ENCODE assay signal across 42 mouse cellular contexts in genomic region chr11:58890511-58890910, GRCm38 (mm10). TPM values are rescaled to one million over a fixed set of nuclear protein-coding genes. Genes with fewer than 3 reads are reported as not detected.
"Had no signal": no experiment of that assay in that cellular context is flagged by ENCODE, and none has a peak within 500 bp of the region (broad histone marks: within the 10 kb centered on the region; RNA-seq: fewer than 3 reads in every experiment).

No protein-coding gene starts in this region.

- DNase-seq: heart, postnatal 10 days; heart, postnatal 14 days; heart, postnatal 36 days; heart, postnatal 4 days; kidney, adult 18-20 months; kidney, adult 2 months; kidney, adult 8-10 months; kidney, adult 9 months; kidney, postnatal 14 days; kidney, postnatal 25 days; kidney, postnatal 36 days; kidney, postnatal 4 days; layer of hippocampus, adult 9-11 months; layer of hippocampus, postnatal 36 days had no signal

- H3K27me3 ChIP-seq: heart, embryonic 12.5 days; heart, embryonic 13.5 days; heart, embryonic 15.5 days; hindbrain, embryonic 12.5 days; hindbrain, embryonic 13.5 days; hindbrain, embryonic 15.5 days; intestine, embryonic 15.5 days; kidney, embryonic 15.5 days had no signal

- H3K4me1 ChIP-seq: heart, embryonic 10.5 days; heart, embryonic 12.5 days; heart, embryonic 13.5 days; hindbrain, embryonic 10.5 days; hindbrain, embryonic 12.5 days; hindbrain, embryonic 13.5 days; hindbrain, embryonic 15.5 days; intestine, embryonic 15.5 days; kidney, embryonic 15.5 days had no signal

- H3K27ac ChIP-seq: heart, embryonic 10.5 days; heart, embryonic 13.5 days; heart, embryonic 15.5 days; hindbrain, embryonic 10.5 days; hindbrain, embryonic 12.5 days; hindbrain, embryonic 13.5 days; hindbrain, embryonic 14.5 days; hindbrain, embryonic 15.5 days; hindbrain, postnatal 0 days; intestine, embryonic 15.5 days; kidney, embryonic 15.5 days; kidney, postnatal 0 days; layer of hippocampus, adult 2 months; left cerebral cortex, adult 2 months had no signal

- H3K9me3 ChIP-seq: heart, embryonic 10.5 days; heart, embryonic 12.5 days; heart, embryonic 13.5 days; heart, embryonic 15.5 days; hindbrain, embryonic 10.5 days; hindbrain, embryonic 12.5 days; hindbrain, embryonic 13.5 days; hindbrain, embryonic 15.5 days; intestine, embryonic 15.5 days; kidney, embryonic 15.5 days had no signal

- H3K9ac ChIP-seq: heart, embryonic 12.5 days; heart, embryonic 13.5 days; heart, embryonic 15.5 days; hindbrain, embryonic 12.5 days; hindbrain, embryonic 13.5 days; hindbrain, embryonic 14.5 days; hindbrain, embryonic 15.5 days; intestine, embryonic 15.5 days; kidney, embryonic 15.5 days had no signal

- H3K4me3 ChIP-seq: heart, embryonic 10.5 days; heart, embryonic 12.5 days; heart, embryonic 13.5 days; heart, embryonic 15.5 days; hindbrain, embryonic 10.5 days; hindbrain, embryonic 12.5 days; hindbrain, embryonic 13.5 days; hindbrain, embryonic 15.5 days; intestine, embryonic 15.5 days; kidney, embryonic 15.5 days; layer of hippocampus, adult 2 months; left cerebral cortex, adult 2 months had no signal

RNA-seq across cellular contexts. Expression of gene Btnl10, which starts 27.2 kb away (rescaled TPM):
- total RNA-seq: heart, postnatal 14 days; heart, postnatal 25 days; heart, postnatal 36 days; heart, postnatal 4 days; hindbrain, postnatal 0 days; layer of hippocampus, adult 18-20 months; layer of hippocampus, adult 2 months; layer of hippocampus, postnatal 25 days; left cerebral cortex, adult 18-20 months; left cerebral cortex, adult 2 months; left cerebral cortex, adult 8-10 months had no signal
- polyA plus RNA-seq: heart, embryonic 10.5 days; heart, embryonic 14.5 days; heart, embryonic 15.5 days; heart, embryonic 16.5 days; hindbrain, embryonic 11.5 days; hindbrain, embryonic 12.5 days; hindbrain, embryonic 13.5 days; hindbrain, embryonic 14.5 days; hindbrain, embryonic 15.5 days; hindbrain, embryonic 16.5 days; inflammation-experienced regulatory T-cells, adult 6 months; intestine, postnatal 0 days; kidney, embryonic 14.5 days; large intestine, adult 2 months had no signal
